Mouse (Mus musculus) natural killer cell, adult 2 months (primary cell): ENCODE measurements around the gene Sgms1.
"Not testable (repeated sequence)": the region's sequence is repeated elsewhere in the genome, so short reads cannot be mapped to it uniquely, and the experiment has no call there.

Experiments
- DNase-seq, 2 experiments: peaks; one replicate each; pipeline ENCODE4 v3.0.0; 2022; ENCODE audit warnings: low spot score in 2 of 2

The Sgms1 gene

GRCm38 (mm10) chr19:32358011-32358410, 31.5 kb downstream of the Sgms1 start:
- not testable (repeated sequence) for DNase-seq

GRCm38 (mm10) chr19:32356166-32356565, 33.3 kb downstream of the Sgms1 start:
- no peak for DNase-seq

- DNase-seq: no peak
Measured at GRCm38 (mm10) chr19:32353447-32353846, 36.1 kb downstream of the Sgms1 start.

GRCm38 (mm10) chr19:32348955-32349654, 40.4 kb downstream of the Sgms1 start:
- DNase-seq: no peak

- no peak for DNase-seq
Measured at GRCm38 (mm10) chr19:32347491-32347890, 42.0 kb downstream of the Sgms1 start.

GRCm38 (mm10) chr19:32346624-32347341, 42.7 kb downstream of the Sgms1 start:
- DNase-seq: no peak

GRCm38 (mm10) chr19:32346176-32346575, 43.3 kb downstream of the Sgms1 start:
- DNase-seq: no peak

GRCm38 (mm10) chr19:32345181-32345745, 44.3 kb downstream of the Sgms1 start:
- no peak for DNase-seq

- no peak for DNase-seq
Measured at GRCm38 (mm10) chr19:32344738-32345121, 44.8 kb downstream of the Sgms1 start.

- no peak for DNase-seq
Measured at GRCm38 (mm10) chr19:32343937-32344737, 45.4 kb downstream of the Sgms1 start.

GRCm38 (mm10) chr19:32342436-32342835, 47.1 kb downstream of the Sgms1 start:
- no peak for DNase-seq

GRCm38 (mm10) chr19:32341091-32341490, 48.4 kb downstream of the Sgms1 start:
- DNase-seq: no peak

- no peak for DNase-seq
Measured at GRCm38 (mm10) chr19:32340168-32340567, 49.3 kb downstream of the Sgms1 start.

GRCm38 (mm10) chr19:32337708-32338107, 51.8 kb downstream of the Sgms1 start:
- no peak for DNase-seq

- no peak for DNase-seq
Measured at GRCm38 (mm10) chr19:32334751-32335150, 54.8 kb downstream of the Sgms1 start.

GRCm38 (mm10) chr19:32333544-32333943, 56.0 kb downstream of the Sgms1 start:
- no peak for DNase-seq

GRCm38 (mm10) chr19:32332779-32333460, 56.6 kb downstream of the Sgms1 start:
- no peak for DNase-seq

- no peak for DNase-seq
Measured at GRCm38 (mm10) chr19:32330231-32330630, 59.3 kb downstream of the Sgms1 start.

GRCm38 (mm10) chr19:32329511-32329910, 60.0 kb downstream of the Sgms1 start:
- no peak for DNase-seq

- no peak for DNase-seq
Measured at GRCm38 (mm10) chr19:32328089-32328828, 61.3 kb downstream of the Sgms1 start.

- no peak for DNase-seq
Measured at GRCm38 (mm10) chr19:32326621-32327021, 62.9 kb downstream of the Sgms1 start.
